Mouse (Mus musculus) 416B (cell line): ENCODE data around the gene Pnkd.
A peak's percentile ranks its signal among the peaks of the same experiment; 100 is the strongest.

Experiments
- DNase-seq: peaks from one replicate; pipeline ENCODE4 v3.0.0; 2011; ENCODE audit warnings: low read depth

Gene Pnkd

GRCm38 (mm10) chr1:74361812-74362211 lies 77.1 kb downstream of the Pnkd start, which contains the start of gene Catip:
TSS of gene Catip (plus strand) at chr1:74362108.
- DNase-seq, result peak; percentile 89

- DNase-seq, result no peak
Observed at GRCm38 (mm10) chr1:74362325-74363229, 77.8 kb downstream of the Pnkd start.

GRCm38 (mm10) chr1:74363437-74363836 lies 78.7 kb downstream of the Pnkd start:
- DNase-seq, result no peak

GRCm38 (mm10) chr1:74364270-74364669 lies 79.5 kb downstream of the Pnkd start:
- DNase-seq, result peak; percentile 39

- no peak for DNase-seq
Observed at GRCm38 (mm10) chr1:74367886-74368645, 83.3 kb downstream of the Pnkd start.

- no peak for DNase-seq
Observed at GRCm38 (mm10) chr1:74370040-74370439, 85.3 kb downstream of the Pnkd start.

GRCm38 (mm10) chr1:74373372-74373771 lies 88.6 kb downstream of the Pnkd start:
- DNase-seq, result peak; percentile 93

- peak; percentile 77 for DNase-seq
Observed at GRCm38 (mm10) chr1:74374980-74375379, 90.2 kb downstream of the Pnkd start, which contains the start of gene Slc11a1. TSS of gene Slc11a1 (plus strand) at chr1:74375195.

GRCm38 (mm10) chr1:74375561-74375960 lies 90.8 kb downstream of the Pnkd start:
- DNase-seq, result no peak

GRCm38 (mm10) chr1:74376396-74376795 lies 91.7 kb downstream of the Pnkd start:
- no peak for DNase-seq

- peak; percentile 62 for DNase-seq
Observed at GRCm38 (mm10) chr1:74379058-74379504, 94.4 kb downstream of the Pnkd start.

GRCm38 (mm10) chr1:74380484-74380883 lies 95.8 kb downstream of the Pnkd start:
- no peak for DNase-seq

GRCm38 (mm10) chr1:74381588-74382021 lies 96.9 kb downstream of the Pnkd start:
- DNase-seq, result peak; percentile 78

- DNase-seq, result no peak
Observed at GRCm38 (mm10) chr1:74383385-74383784, 98.7 kb downstream of the Pnkd start.

GRCm38 (mm10) chr1:74384525-74384924 lies 99.8 kb downstream of the Pnkd start:
- no peak for DNase-seq

GRCm38 (mm10) chr1:74385064-74385463 lies 100.3 kb downstream of the Pnkd start:
- DNase-seq, result no peak

- no peak for DNase-seq
Observed at GRCm38 (mm10) chr1:74385531-74385930, 100.8 kb downstream of the Pnkd start.

GRCm38 (mm10) chr1:74386363-74386713 lies 101.6 kb downstream of the Pnkd start:
- no peak for DNase-seq

GRCm38 (mm10) chr1:74386714-74387385 lies 102.1 kb downstream of the Pnkd start:
- DNase-seq, result peak; percentile 97

GRCm38 (mm10) chr1:74387386-74387988 lies 102.8 kb downstream of the Pnkd start:
- DNase-seq, result no peak

- DNase-seq, result no peak
Observed at GRCm38 (mm10) chr1:74388398-74388920, 103.7 kb downstream of the Pnkd start.
